Mouse (Mus musculus) ES-E14 (cell line): ENCODE measurements around the gene D10Jhu81e.

Source experiments
- CHD2 ChIP-seq: IDR thresholded peaks from 2 replicates; pipeline ENCODE4 v1.6.1; 2014; ENCODE audit warnings: mild to moderate bottlenecking, low read depth, low read length, inconsistent platforms
- HCFC1 ChIP-seq: IDR thresholded peaks from 2 replicates; pipeline ENCODE4 v1.6.1; 2012; ENCODE audit warnings: low read length, inconsistent platforms, borderline replicate concordance; ENCODE audit not compliant: insufficient read depth
- ZNF384 ChIP-seq: IDR thresholded peaks from 2 replicates; pipeline ENCODE4 v1.6.1; 2012; ENCODE audit warnings: low read depth, low read length, inconsistent platforms

DNA sequence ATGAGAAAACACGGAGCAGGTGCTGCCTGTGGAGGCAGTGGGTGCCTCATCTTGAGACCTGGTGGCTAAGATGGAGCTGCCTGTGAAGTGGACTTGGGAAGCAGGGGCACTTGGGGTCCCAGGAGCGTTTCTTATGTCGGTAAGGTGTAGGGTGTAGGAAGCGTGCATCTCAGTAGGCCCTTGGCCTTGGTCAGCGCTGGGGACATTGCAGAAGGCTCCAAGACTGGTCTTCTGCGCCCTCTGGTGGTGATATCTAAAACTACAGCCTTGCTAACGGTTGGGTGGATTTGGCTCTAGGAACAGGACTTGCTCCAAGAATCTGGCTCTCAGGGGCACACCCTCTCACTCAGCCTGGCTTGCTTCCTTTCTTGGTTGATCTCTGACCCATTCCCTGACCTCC lies 9.7 kb downstream of the D10Jhu81e start:
- TF ChIP-seq CHD2 (no peak), ZNF384 (no peak), HCFC1 (no peak)
